Mouse (Mus musculus) lung, adult 2 months (tissue): ENCODE data around the gene Mical3. TPM values are rescaled to one million over a fixed set of nuclear protein-coding genes. Genes with fewer than 3 reads are reported as not detected.

Experiments
- DNase-seq: peaks from one replicate; pipeline ENCODE4 v3.0.0; 2022
- H3K4me1 ChIP-seq: fragments of 200-500 bp; 2 replicates; pipeline ENCODE4 v1.6.1; 2011; ENCODE audit warnings: low read length; ENCODE audit not compliant: control insufficient read depth, insufficient read depth
- H3K4me3 ChIP-seq: fragments of 200-500 bp; replicated peaks from 2 replicates; pipeline ENCODE3; 2011; ENCODE audit warnings: low read depth, mild to moderate bottlenecking, control low read depth, low read length; ENCODE audit errors: extremely low read depth
- CTCF ChIP-seq: fragments of 200-500 bp; IDR thresholded peaks from 2 replicates; pipeline ENCODE4 v1.5.1; 2011; ENCODE audit warnings: mild to moderate bottlenecking, low read length, control low read depth; ENCODE audit not compliant: insufficient read depth
- POLR2A ChIP-seq: fragments of 200-500 bp; IDR thresholded peaks from 2 replicates; pipeline ENCODE4 v1.6.1; 2011; ENCODE audit warnings: low read depth, mild to moderate bottlenecking, control low read depth, low read length, borderline replicate concordance; ENCODE audit errors: extremely low read depth
- WGBS: fragments of 180-500 bp; shearing (Covaris S2); methylation state at CpG from one replicate; pipeline ENCODE4 v1.1.7; 2018; 5-methylcytosine and 5-hydroxymethylcytosine counted together
- polyA plus RNA-seq: library from polyadenylated mRNA; depleted of rRNA; stranded (reverse); fragments of >200 nt; gene quantifications from 2 replicates; pipeline ENCODE4 v1.2.3, GENCODE M21; 2012

Gene Mical3
- polyA plus RNA-seq, 1 experiment, result 24.3 TPM

DNA sequence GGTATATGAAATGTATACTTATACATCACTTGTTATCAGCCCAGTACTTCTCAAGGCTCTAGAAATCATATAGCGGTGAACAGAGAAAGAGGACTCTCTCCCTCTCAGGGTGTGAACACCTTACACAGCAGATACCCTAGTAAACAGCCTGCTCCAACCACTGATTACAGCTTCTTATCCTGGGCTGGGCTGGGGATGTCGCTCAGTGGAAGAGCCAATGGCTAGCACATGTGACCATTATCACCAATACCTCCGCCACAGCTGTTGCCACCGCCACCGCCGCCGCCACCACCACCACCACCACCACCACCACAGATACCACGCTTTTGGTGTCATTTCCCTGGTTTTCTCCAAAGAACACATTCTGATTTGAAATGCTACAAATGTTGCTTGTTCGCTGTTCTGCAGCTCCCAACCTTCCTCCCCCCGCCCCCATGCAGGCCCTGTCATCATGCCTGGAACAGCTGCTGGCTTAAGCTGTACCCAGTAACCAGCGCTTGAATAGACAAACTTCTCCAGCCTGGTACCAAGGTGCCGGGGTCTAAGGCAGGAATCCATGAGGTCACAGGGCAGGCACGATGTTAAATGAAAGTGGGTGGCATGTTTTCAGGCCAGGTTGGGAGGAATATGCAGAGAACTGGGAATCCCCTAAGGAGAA lies 78.7 kb downstream of the Mical3 start:
- TF ChIP-seq POLR2A (no peak), CTCF (no peak)
- no peak overlapping the region for H3K4me3 ChIP-seq
- no peak for DNase-seq
- WGBS, result 87% methylated on average over 13 of the region's 13 CpGs
- H3K4me1 ChIP-seq, result peaks cover 4% of the 10 kb centered on the region; the same call in 1 of the 2 replicates

DNA sequence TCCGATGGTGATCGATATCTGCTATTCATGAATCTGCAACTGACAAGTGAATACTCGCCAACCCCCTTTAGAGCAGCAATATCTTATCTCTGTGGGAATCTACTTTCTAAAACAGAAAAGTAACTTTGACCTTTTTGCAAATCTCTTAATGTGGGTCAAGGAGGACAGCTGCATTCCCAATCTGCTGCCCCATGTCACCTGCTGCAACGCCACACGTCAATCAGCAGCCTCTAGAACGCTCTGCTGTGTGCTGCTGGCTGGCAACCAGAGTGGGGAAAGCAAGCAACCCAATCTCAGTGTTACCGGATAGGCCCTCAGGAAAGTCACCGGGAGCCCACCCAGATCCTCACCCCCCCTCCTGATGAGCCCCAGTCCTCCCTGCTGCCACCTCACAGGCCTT lies 79.4 kb downstream of the Mical3 start:
- TF ChIP-seq POLR2A, result no peak
- TF ChIP-seq CTCF, result no peak
- Histone ChIP-seq H3K4me3 (no peak overlapping the region), H3K4me1 (peaks cover 4% of the 10 kb centered on the region; the same call in 1 of the 2 replicates)
- no peak for DNase-seq
- 80% methylated on average over 8 of the region's 8 CpGs for WGBS

DNA sequence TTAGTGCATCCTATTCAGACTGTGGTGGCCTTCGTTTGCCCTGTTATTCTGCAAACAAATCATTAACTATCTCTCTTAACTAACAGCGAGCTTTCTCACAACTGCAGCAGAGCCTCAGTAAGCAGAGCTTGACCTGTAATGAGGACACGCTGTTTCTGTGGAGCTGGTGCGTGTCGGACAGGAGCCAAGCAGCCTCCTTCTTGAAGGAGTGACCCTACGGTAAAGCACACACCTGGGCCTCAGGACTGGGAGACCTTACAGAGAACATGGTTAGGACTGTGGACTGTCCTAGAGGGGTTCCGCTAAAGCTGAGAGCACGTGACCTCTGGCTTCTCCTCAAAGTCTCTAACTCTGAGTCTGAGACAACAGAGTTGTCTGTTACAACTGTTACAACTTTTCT lies 82.1 kb downstream of the Mical3 start:
- Histone ChIP-seq H3K4me1 (peaks cover 7% of the 10 kb centered on the region; the same call in 1 of the 2 replicates), H3K4me3 (no peak overlapping the region)
- no peak for DNase-seq
- 71% methylated on average over 8 of the region's 8 CpGs for WGBS
- TF ChIP-seq POLR2A (no peak), CTCF (no peak)

DNA sequence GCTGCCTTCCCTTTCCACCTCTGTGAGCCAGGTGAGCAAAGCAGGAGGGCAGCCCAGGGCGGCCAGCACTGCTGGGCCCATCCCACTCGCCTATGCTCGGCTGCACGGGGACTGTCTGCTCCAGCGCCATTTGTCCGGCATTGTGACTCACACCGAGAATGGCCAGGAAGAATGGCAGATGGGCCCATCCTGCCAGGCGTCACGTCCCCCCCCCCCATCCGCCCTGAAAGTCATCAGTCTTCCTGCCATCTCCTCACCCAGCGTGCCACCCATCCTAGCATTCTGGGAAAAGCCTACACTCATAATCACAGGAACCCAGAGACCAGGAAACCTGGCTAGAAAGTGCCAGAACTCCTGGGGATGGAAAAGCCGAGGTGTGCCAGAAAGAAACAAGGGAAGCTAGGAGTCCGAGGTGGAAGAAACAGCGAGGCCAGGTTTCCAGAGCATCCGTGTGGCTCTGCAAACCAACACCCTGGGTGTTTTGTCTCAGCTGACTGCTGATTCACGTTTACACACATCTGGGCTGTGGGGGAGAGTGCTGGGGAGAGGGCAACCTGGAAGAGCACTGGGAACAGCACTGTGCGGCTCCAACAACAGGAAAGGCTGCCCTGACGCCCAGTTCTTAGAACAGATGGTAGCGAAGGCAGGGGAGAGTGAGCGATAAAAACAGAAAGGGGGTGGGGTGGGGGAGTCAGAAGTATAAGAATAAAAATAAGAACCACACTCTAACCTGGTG lies 85.3 kb downstream of the Mical3 start:
- no peak for DNase-seq
- TF ChIP-seq CTCF (no peak), POLR2A (no peak)

DNA sequence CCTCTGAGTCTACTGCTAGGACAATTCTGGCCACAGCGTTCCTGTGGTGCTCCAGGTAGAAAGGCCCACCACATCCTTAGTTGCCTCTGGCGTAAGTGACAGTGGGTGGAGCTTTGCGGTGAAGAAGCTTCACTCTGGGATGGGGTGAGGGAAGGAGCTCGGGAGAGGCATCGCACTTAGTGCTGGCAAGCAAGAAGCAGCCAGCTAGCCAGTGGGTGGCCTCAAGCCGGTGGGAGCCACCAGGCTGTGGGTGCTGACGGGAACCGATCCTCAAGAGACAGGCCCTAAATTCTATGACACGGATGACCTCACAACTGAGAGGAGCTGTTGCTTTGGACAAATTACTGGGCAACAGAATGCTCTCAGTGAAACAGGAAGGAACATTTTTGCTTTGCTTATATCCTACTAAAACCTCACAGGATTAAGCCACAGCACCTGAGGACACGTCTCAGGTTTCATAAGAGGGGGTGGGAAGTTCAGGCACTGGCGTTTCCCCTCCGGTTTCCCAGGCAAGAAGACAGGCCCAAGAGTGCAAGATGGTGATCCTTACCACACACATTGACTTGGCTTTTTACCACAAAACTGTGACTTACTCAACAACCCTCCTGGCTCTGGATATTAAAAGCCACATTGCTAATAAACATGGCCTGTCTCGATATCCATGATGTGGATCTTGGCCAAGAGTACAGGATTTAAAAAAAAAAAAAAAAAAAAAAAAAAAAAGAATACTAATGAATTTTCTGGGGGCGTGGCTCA lies 87.2 kb downstream of the Mical3 start:
- no peak for DNase-seq
- no peak for TF ChIP-seq CTCF
- no peak for TF ChIP-seq POLR2A
- 51% methylated on average over 14 of the region's 14 CpGs for WGBS
- Histone ChIP-seq H3K4me3 (no peak overlapping the region), H3K4me1 (peaks cover 7% of the 10 kb centered on the region; the same call in 1 of the 2 replicates)

More for the DNA sequence above, 85.3 kb downstream of the Mical3 start:
- H3K4me1 ChIP-seq, result peaks cover 7% of the 10 kb centered on the region; the same call in 1 of the 2 replicates
- no peak overlapping the region for H3K4me3 ChIP-seq
- 42% methylated on average over 20 of the region's 20 CpGs for WGBS

DNA sequence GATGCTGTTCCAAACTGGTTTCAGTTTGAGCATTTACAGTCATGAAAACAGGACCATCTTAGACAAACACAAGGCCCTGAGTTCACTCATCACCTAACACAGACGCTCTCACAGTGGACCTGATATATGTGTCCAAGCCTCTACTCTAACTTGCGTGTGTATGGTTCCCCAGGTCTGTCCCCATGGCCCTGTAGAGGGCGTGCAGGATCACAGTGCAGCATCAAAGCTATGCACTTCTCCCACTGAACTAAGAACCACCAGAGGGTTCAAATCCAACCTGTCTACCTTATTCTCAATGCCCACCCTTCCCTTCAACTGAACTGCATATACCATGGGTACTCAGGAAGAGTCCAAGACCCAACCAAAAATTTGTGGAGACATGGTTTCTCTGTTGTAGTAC lies 91.1 kb downstream of the Mical3 start:
- no peak for DNase-seq
- no peak for TF ChIP-seq POLR2A
- peak; percentile 2; the same call in 1 of the 2 replicates for TF ChIP-seq CTCF
- H3K4me1 ChIP-seq, result no peaks in the 10 kb centered on the region
- 80% methylated on average over 3 of the region's 3 CpGs for WGBS
- no peak overlapping the region for H3K4me3 ChIP-seq

DNA sequence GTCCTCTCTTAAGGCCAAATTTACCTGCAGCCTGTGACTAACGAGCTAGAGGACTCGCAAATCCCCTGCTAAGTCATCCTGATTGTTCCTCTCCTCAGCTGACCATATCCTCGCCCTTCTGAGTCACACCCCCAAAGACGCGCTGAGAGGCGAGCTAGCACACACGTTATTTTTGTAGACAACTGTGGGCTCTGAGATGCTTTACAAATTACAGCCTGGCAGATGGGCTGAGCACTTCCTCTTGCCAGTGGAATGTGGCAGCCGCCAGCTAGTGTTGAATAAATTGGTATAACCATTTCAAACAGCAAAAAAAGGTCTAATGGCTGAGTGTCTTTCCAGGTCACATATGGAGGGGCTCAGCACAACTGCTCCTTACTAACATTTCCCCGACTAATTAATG lies 91.5 kb downstream of the Mical3 start:
- DNase-seq, result no peak
- Histone ChIP-seq H3K4me3 (no peak overlapping the region), H3K4me1 (no peaks in the 10 kb centered on the region)
- 75% methylated on average over 9 of the region's 9 CpGs for WGBS
- TF ChIP-seq POLR2A, result no peak
- no peak for TF ChIP-seq CTCF

DNA sequence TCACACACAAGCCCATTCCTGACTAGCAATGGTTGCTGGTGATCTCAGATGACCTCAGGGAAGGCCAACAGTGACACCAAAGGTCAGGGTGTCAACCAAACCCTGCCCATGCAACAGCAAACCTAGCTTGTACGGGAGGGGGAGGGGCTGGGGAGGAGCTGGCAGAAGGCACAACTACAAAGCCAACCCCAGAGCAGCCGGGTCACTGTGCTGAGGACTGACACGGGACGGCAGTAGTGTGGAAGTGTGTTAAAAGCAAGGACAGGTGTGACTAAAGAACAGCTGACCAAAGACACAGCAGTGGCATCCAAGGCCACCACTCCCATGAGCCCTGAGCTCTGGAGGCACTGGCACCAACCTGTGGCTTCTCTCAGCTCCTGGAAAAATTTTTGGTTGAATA lies 93.7 kb downstream of the Mical3 start:
- 61% methylated on average over 4 of the region's 4 CpGs for WGBS
- no peak for DNase-seq
- no peak overlapping the region for H3K4me3 ChIP-seq
- TF ChIP-seq CTCF (no peak), POLR2A (no peak)
- H3K4me1 ChIP-seq, result no peaks in the 10 kb centered on the region

DNA sequence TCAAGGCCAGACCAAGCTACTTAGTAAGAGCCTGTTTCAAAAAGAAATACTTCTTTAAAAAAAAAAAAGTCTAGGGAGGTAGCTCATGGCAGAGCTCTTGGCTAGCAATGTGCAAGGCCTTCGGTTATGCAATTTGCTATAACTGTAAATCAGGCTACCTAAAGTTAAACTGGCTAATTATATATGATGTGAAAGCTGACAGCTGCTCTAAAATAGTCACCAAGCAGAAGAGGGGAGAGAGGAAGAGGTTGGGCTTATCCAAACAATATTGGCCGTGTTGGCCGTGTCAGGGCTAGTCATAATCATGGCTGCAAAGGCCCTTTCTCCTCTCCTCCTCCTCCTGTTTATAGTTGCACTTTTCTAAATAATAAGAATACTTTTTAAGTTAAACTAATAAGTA lies 94.9 kb downstream of the Mical3 start:
- 53% methylated on average over 3 of the region's 3 CpGs for WGBS
- DNase-seq, result no peak
- TF ChIP-seq CTCF (no peak), POLR2A (no peak)
- Histone ChIP-seq H3K4me1 (no peaks in the 10 kb centered on the region), H3K4me3 (no peak overlapping the region)
